Mouse (Mus musculus): ENCODE results near the gene Nkx2-1. TPM values are rescaled to one million over a fixed set of nuclear protein-coding genes. Genes with fewer than 3 reads are reported as not detected.
A peak's percentile ranks its signal among the peaks of the same experiment; 100 is the strongest.

Gene Nkx2-1
- polyA plus RNA-seq, 1 experiment from 2014 or later = 1.6 TPM

- Histone ChIP-seq H3K9me3 (replicated peaks; ENCODE audit: control insufficient read depth, low read length) (no peaks in the 10 kb centered on the region), H3K4me1 (ENCODE audit: control insufficient read depth, insufficient read depth, low read length) (no peaks in the 10 kb centered on the region), H3K4me2 (peak overlapping the region; percentile 55), H3K4me3 (ENCODE audit: low read depth, low read length) (peak overlapping the region; percentile 29), H3K27ac (ENCODE audit: low read depth, low read length) (no peak overlapping the region), H3K27me3 (ENCODE audit: control insufficient read depth, insufficient read depth, low read length) (peaks cover 65% of the 10 kb centered on the region), H3K9ac (ENCODE audit: low read depth, low read length) (no peak overlapping the region), H3K36me3 (ENCODE audit: control insufficient read depth, insufficient read depth, low read length) (no peaks in the 10 kb centered on the region)
- ATAC-seq (replicated peaks; ENCODE audit: insufficient number of reproducible peaks, low FRiP score, low TSS enrichment) = no peak
- 28% methylated on average over 13 of the region's 13 CpGs for WGBS (ENCODE audit: insufficient replicate concordance)
Measured at GRCm38 (mm10) chr12:56519071-56519737, 17.5 kb downstream of the Nkx2-1 start.

GRCm38 (mm10) chr12:56518221-56518620 is 18.5 kb downstream of the Nkx2-1 start:
- no peak overlapping the region for H3K4me2 ChIP-seq
- ATAC-seq (replicated peaks; ENCODE audit: insufficient number of reproducible peaks, low FRiP score, low TSS enrichment) = no peak
- H3K4me1 ChIP-seq (ENCODE audit: control insufficient read depth, insufficient read depth, low read length) = no peaks in the 10 kb centered on the region
- no peaks in the 10 kb centered on the region for H3K9me3 ChIP-seq (replicated peaks; ENCODE audit: control insufficient read depth, low read length)
- H3K36me3 ChIP-seq (ENCODE audit: control insufficient read depth, insufficient read depth, low read length) = no peaks in the 10 kb centered on the region
- H3K27me3 ChIP-seq (ENCODE audit: control insufficient read depth, insufficient read depth, low read length) = peaks cover 56% of the 10 kb centered on the region
- no peak overlapping the region for H3K9ac ChIP-seq (ENCODE audit: low read depth, low read length)
- no peak overlapping the region for H3K4me3 ChIP-seq (ENCODE audit: low read depth, low read length)
- WGBS (ENCODE audit: insufficient replicate concordance) = 51% methylated on average over 5 of the region's 5 CpGs
- no peak overlapping the region for H3K27ac ChIP-seq (ENCODE audit: low read depth, low read length)

GRCm38 (mm10) chr12:56514831-56515230 is 21.9 kb downstream of the Nkx2-1 start:
- no peak for ATAC-seq (replicated peaks; ENCODE audit: insufficient number of reproducible peaks, low FRiP score, low TSS enrichment)
- Histone ChIP-seq H3K27me3 (ENCODE audit: control insufficient read depth, insufficient read depth, low read length) (peaks cover 24% of the 10 kb centered on the region), H3K9me3 (replicated peaks; ENCODE audit: control insufficient read depth, low read length) (no peaks in the 10 kb centered on the region), H3K9ac (ENCODE audit: low read depth, low read length) (no peak overlapping the region), H3K4me2 (no peak overlapping the region), H3K27ac (ENCODE audit: low read depth, low read length) (no peak overlapping the region), H3K4me3 (ENCODE audit: low read depth, low read length) (no peak overlapping the region), H3K4me1 (ENCODE audit: control insufficient read depth, insufficient read depth, low read length) (no peaks in the 10 kb centered on the region), H3K36me3 (ENCODE audit: control insufficient read depth, insufficient read depth, low read length) (no peaks in the 10 kb centered on the region)
- WGBS (ENCODE audit: insufficient replicate concordance) = 80% methylated on average over 5 of the region's 5 CpGs

- Histone ChIP-seq H3K4me3 (ENCODE audit: low read depth, low read length) (no peak overlapping the region), H3K27me3 (ENCODE audit: control insufficient read depth, insufficient read depth, low read length) (no peaks in the 10 kb centered on the region; the same call in 1 of the 2 replicates), H3K27ac (ENCODE audit: low read depth, low read length) (no peak overlapping the region), H3K4me1 (ENCODE audit: control insufficient read depth, insufficient read depth, low read length) (no peaks in the 10 kb centered on the region), H3K4me2 (no peak overlapping the region), H3K36me3 (ENCODE audit: control insufficient read depth, insufficient read depth, low read length) (no peaks in the 10 kb centered on the region), H3K9me3 (replicated peaks; ENCODE audit: control insufficient read depth, low read length) (no peaks in the 10 kb centered on the region), H3K9ac (ENCODE audit: low read depth, low read length) (no peak overlapping the region)
- 50% methylated on average over 8 of the region's 8 CpGs for WGBS (ENCODE audit: insufficient replicate concordance)
- no peak for ATAC-seq (replicated peaks; ENCODE audit: insufficient number of reproducible peaks, low FRiP score, low TSS enrichment)
Measured at GRCm38 (mm10) chr12:56508413-56508812, 28.3 kb downstream of the Nkx2-1 start.

GRCm38 (mm10) chr12:56487046-56487445 is 49.7 kb downstream of the Nkx2-1 start:
- no peak overlapping the region for H3K4me3 ChIP-seq (ENCODE audit: low read depth, low read length)
- WGBS (ENCODE audit: insufficient replicate concordance) = 17% methylated on average over 3 of the region's 3 CpGs
- H3K27ac ChIP-seq (ENCODE audit: low read depth, low read length) = no peak overlapping the region
- no peak overlapping the region for H3K4me2 ChIP-seq
- no peaks in the 10 kb centered on the region for H3K4me1 ChIP-seq (ENCODE audit: control insufficient read depth, insufficient read depth, low read length)
- no peak overlapping the region for H3K9ac ChIP-seq (ENCODE audit: low read depth, low read length)
- H3K36me3 ChIP-seq (ENCODE audit: control insufficient read depth, insufficient read depth, low read length) = no peaks in the 10 kb centered on the region
- ATAC-seq (replicated peaks; ENCODE audit: insufficient number of reproducible peaks, low FRiP score, low TSS enrichment) = no peak
- H3K27me3 ChIP-seq (ENCODE audit: control insufficient read depth, insufficient read depth, low read length) = no peaks in the 10 kb centered on the region
- H3K9me3 ChIP-seq (replicated peaks; ENCODE audit: control insufficient read depth, low read length) = no peaks in the 10 kb centered on the region

- Histone ChIP-seq H3K4me1 (ENCODE audit: control insufficient read depth, insufficient read depth, low read length) (no peaks in the 10 kb centered on the region), H3K9ac (ENCODE audit: low read depth, low read length) (no peak overlapping the region), H3K36me3 (ENCODE audit: control insufficient read depth, insufficient read depth, low read length) (no peaks in the 10 kb centered on the region), H3K27me3 (ENCODE audit: control insufficient read depth, insufficient read depth, low read length) (no peaks in the 10 kb centered on the region), H3K4me2 (no peak overlapping the region), H3K9me3 (replicated peaks; ENCODE audit: control insufficient read depth, low read length) (no peaks in the 10 kb centered on the region), H3K27ac (ENCODE audit: low read depth, low read length) (no peak overlapping the region), H3K4me3 (ENCODE audit: low read depth, low read length) (no peak overlapping the region)
- ATAC-seq (replicated peaks; ENCODE audit: insufficient number of reproducible peaks, low FRiP score, low TSS enrichment) = no peak
- 81% methylated on average over 10 of the region's 10 CpGs for WGBS (ENCODE audit: insufficient replicate concordance)
Measured at GRCm38 (mm10) chr12:56482606-56483005, 54.1 kb downstream of the Nkx2-1 start.

Other genes starting within 250 kb of the Nkx2-1 start
- 20.1 and 24.6 TPM in 2 replicates for gene Mbip, start 191.0 kb downstream of the Nkx2-1 start, polyA plus RNA-seq (2014; fragmentation: Nextera tagmentation; extraction: Ambion mirVana)
- gene Nkx2-9, start 76.4 kb upstream of the Nkx2-1 start, polyA plus RNA-seq (2014; fragmentation: Nextera tagmentation; extraction: Ambion mirVana) = 0.24 TPM in 1 of 2 replicates, not detected in the other
- 0.08 and 0.50 TPM in 2 replicates for gene Pax9, start 154.9 kb upstream of the Nkx2-1 start, polyA plus RNA-seq (2014; fragmentation: Nextera tagmentation; extraction: Ambion mirVana)

Data from heart, embryonic 11.5 days (tissue).